Mouse (Mus musculus) 3134 (cell line): ENCODE data around the gene Ntng1.

Source experiments
- DNase-seq: peaks from one replicate; pipeline ENCODE4 v3.0.0-alpha.2; 2011; ENCODE audit warnings: low spot score; ENCODE audit not compliant: insufficient read length; ENCODE audit errors: extremely low read depth

The Ntng1 gene

GRCm38 (mm10) chr3:110055915-110056314 is 87.9 kb downstream of the Ntng1 start:
- DNase-seq, result no peak

- no peak for DNase-seq
Observed at GRCm38 (mm10) chr3:110055433-110055832, 88.4 kb downstream of the Ntng1 start.

DNA sequence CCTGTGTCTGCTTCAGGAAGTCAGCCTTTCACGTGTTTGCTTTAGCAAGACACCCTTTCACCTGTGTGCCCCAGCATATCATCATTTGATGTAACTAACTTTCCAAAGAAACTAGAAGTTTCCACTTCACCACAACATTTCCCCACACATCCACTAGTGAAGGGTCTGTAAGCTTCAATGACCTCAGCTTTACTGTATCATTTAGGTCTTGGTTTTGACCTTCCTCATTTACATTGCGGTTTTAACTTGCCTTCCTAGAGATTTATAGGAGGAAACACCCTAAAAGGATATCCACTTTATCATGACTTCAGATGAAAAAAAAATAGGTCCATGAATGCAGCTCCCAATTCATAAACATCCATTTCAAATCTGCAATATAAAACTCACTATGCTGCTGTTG is 89.7 kb downstream of the Ntng1 start:
- DNase-seq, result no peak

- no peak for DNase-seq
Observed at GRCm38 (mm10) chr3:110048152-110048551, 95.7 kb downstream of the Ntng1 start.

GRCm38 (mm10) chr3:110046750-110047149 is 97.1 kb downstream of the Ntng1 start:
- no peak for DNase-seq

- DNase-seq, result no peak
Observed at GRCm38 (mm10) chr3:110044209-110044608, 99.6 kb downstream of the Ntng1 start.

GRCm38 (mm10) chr3:110043641-110044187 is 100.1 kb downstream of the Ntng1 start:
- no peak for DNase-seq

DNA sequence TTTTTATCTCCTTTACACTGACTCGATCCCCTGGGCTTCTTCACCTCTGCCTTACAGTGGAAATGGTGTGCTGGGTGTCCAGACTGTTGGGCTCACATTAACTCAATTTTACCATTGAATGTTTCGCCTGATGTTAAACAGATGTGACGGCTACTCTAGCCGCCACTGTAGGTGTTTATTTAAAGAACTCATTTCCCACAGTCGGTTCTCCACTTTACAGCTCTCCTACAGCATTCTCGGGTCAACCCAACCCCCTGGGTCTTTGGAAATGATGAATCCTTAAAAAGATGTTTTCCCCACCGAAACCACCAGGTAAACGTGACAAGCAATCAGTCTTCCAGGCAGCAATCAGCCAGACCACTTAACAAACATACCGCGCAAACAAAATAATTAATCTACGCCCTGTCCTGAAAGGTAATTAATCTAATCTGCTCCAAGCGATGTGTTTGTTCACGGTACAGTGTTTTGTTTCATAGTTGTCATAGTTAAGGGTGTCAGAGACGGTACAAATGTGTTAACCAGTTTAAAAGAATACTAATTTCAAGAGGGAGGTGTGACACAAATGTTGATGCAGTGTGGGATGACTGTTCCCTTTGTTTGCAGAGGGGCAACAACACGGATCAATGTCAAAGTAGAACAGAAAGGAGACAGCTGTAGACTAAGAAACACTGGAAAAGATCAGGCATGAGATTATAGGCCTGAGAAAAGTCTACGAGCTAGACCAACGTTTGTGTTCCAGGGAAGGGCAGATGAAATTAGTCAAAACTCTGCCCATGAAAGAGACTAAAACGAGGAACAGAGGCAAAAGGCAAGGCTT is 120.8 kb downstream of the Ntng1 start:
- DNase-seq, result no peak

DNA sequence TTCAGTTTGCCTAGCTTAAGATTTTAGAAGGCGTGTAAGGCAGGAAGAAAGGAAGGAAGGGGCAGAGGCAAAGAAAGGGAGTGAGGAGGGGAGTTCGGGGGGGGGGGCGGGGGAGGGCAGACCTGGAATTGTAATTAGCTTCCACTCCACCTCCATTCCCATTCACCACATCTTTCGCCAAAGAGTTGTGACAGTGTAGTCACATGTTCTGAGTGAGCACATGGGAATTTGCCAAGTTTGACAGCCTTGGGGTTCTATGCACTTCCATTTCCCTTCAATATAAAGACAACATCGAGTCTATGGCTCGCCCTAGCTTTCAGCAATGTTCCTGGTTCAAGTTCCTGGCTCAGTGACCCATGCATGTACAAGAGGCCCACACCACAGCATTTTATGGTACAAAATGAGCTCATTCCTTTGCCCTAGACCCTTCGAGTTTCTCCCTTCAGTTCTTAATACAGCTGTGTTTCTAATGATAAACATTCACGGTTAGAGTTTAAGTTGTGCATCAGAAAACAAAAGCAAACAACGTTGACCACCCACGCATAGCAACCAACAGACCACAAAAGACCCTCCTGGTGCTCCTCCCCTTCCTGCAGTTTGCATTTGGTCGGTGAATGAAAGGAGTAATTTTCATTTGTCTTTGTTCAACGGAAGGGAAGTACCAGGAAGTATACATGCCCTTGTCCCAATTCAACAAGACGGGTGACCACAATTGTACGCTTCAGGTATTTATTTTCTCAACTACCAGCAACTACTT is 132.8 kb downstream of the Ntng1 start:
- DNase-seq, result no peak

DNA sequence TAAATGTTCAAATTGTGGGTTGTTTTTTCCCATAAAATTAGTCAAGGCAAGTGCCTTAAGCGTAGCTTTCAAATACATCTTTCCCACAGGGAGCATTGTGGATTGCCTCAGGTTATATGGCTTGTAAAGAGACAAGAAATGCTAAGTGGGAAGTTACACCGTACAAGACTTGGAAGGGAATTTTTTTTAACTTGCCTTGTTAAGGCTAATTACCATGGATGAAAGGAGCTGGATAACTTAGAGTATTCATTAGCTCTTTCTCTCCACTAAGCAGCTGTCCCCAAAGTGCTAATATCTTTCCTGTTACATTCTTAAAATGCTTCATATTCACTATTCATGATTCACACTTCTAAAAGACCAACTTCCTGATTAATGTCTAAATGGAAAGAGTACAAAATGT is 133.4 kb downstream of the Ntng1 start:
- DNase-seq, result no peak

- no peak for DNase-seq
Observed at GRCm38 (mm10) chr3:110000349-110000748, 143.5 kb downstream of the Ntng1 start.

DNA sequence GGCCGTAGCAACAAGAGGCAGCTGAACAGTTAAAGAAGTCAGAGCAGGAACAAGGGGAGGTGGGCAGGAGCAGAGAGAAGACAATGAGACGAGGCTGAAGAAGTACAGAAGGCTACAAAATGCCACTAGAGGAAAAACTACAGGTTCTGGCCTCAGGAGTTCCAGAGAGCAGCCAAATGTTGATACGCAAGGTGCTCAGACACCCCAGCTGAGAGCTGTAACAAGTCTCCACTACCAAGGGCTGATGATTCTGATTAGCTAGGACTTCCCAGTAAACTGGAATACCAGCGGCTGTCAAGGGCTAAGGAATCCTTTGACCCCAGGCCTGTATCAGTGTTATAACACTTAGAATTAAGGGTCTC is 148.2 kb downstream of the Ntng1 start:
- no peak for DNase-seq

DNA sequence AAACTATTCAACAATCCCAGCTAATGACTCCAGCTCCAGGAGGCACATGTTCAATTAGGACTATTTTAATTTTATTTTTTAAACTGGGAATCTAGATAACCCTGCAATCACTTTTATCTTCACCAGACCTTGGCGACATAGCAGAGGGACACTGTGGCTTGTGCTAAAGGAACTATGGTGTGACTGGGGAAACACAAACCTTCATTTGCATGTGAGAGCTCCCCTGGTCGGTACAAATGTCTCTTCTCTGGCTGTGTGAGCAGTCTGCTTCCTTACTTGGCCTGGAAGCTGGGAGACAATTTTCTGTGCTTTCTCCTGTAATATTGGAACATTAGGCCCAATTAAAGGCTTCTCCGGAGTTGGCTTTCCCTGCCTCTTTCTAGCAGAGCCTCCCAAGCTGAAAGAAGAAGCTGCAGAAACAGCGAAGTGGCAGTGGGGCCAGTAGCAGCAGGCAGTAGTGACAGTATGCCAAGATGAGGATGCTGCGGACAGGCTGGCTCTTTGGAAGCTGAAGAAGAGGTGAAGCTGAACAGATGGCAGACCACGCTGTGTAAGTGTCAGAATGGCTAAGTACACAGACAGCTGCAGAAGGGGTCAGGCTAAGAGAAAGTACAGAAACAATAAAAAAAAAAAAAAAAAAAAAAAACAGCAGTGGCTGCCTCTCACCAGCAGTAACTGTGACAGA is 148.7 kb downstream of the Ntng1 start:
- DNase-seq, result no peak

DNA sequence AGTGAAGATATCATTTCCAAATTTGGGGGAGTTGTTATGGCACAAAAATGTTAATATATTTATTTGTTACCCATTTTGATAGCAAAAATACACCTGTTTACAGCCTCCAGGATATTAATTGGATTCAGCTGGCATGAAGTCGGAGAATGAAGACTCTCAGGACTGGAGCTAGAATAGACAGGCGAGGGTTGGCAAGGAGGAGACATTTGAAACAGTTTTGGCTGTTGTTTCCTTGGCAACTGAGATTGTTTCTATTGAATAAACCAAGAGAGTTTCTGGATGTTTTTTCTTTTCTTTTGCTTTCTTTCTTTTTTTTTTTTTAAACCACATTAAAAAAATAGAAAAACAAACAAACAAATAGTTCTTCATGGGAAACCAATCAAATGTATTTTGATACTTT is 159.7 kb downstream of the Ntng1 start:
- DNase-seq, result no peak

DNA sequence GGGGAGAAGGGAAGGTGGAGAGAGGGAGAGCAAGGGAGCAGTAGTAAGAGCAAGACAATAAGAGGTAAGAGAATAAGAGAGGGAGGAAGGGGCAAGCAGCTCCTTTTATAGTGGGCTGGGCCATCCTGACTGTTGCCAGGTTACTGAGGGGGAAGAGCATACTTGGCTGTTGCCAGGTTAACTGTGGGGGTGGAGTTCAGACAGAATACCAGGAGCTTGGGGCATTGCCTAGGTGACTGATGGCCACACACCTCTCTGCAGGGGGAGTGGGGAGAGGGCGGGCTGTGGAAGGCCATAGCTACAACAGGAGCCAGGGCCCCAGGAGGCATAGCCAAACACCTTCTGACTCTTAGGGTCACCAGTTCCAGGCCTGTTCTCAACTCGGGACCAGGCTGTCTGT is 166.2 kb downstream of the Ntng1 start:
- DNase-seq, result no peak

DNA sequence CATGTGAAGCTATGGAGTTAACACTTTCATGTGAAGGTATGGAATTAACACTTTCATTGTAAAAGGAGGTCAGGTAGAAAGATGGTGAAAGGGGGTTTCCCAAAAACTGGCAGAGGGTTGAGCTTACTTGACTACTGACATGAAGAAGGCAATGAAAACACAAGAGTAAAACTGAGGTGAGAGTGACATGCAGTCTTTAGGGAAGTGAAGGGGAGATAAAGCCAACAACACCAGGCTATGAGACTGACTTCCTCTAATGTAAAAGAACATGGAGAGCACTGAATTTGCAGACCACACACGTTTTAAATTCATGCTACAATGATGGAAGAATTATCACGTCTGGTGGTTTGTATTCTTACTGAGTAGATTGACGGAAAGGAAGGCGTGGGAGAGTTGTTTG is 168.7 kb downstream of the Ntng1 start:
- no peak for DNase-seq

GRCm38 (mm10) chr3:109971465-109971864 is 172.3 kb downstream of the Ntng1 start:
- DNase-seq, result no peak

DNA sequence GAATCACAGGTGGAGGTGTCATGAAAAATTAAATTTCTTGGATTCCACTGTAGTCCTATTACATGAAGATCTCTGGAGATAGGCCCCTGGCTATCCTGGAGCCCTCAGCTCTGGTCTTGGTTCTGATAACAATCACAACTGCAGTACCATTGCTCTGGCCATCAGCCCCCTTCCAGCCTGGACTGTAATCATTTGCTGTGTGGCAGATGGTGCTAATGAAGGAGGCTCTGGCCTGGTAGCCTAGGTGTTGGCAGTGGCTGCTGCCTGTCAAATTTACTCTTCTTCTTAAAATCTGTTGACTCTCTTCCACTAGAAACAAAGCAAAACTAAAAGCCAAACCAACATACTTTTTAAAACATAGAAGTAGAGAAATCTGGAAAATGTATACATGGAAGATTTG is 173.6 kb downstream of the Ntng1 start:
- no peak for DNase-seq

GRCm38 (mm10) chr3:109962631-109963030 is 181.2 kb downstream of the Ntng1 start:
- DNase-seq, result no peak

- DNase-seq, result no peak
Observed at GRCm38 (mm10) chr3:109942960-109943359, 200.9 kb downstream of the Ntng1 start.

DNA sequence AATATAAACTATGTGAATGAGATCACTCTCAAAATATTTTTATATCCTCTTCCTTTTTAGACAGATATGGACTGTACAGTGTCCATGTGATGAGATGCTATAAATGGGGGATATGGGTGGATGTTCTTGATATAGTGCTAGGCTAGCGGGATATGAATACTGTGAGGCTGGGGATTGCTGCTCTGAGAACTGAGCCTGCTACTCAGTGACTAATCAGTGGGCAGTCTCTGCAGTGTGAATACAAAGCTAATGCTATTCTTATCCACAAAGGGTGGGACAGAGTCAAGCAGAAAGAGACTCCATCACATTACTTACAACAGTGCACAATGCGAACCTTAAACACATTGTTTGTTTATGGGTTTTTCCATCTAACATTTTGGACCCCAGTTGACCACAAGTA is 206.2 kb downstream of the Ntng1 start:
- no peak for DNase-seq
